Comparison of ENCODE assay signal across 23 mouse cellular contexts in genomic region chr13:73070531-73070908, GRCm38 (mm10).
DNase-seq lines count a peak whose midpoint lies in the region; ATAC-seq lines count a peak whose summit lies in the region.
"Had no signal": no experiment of that assay in that cellular context is flagged by ENCODE, and none has a peak within 500 bp of the region (broad histone marks: within the 10 kb centered on the region; RNA-seq: fewer than 3 reads in every experiment).

No protein-coding gene starts in this region.

- no peak overlapping the region for H3K9ac ChIP-seq in lung, embryonic 15.5 days
- 0 out of 2 replicates have a peak overlapping the region, but pooled peaks have one; percentile 20 for H3K9ac ChIP-seq in hindbrain, embryonic 14.5 days
- H3K9ac ChIP-seq in neural tube, embryonic 12.5 days: no peak overlapping the region
- H3K9ac ChIP-seq: embryonic facial prominence, embryonic 12.5 days; limb, embryonic 15.5 days; liver, embryonic 15.5 days had no signal

- H3K9me3 ChIP-seq in lung, embryonic 15.5 days: no peaks in the 10 kb centered on the region
- H3K9me3 ChIP-seq in hindbrain, embryonic 14.5 days (ENCODE audit: control insufficient read depth, low read length): no peaks in the 10 kb centered on the region
- no peaks in the 10 kb centered on the region for H3K9me3 ChIP-seq in neural tube, embryonic 12.5 days
- H3K9me3 ChIP-seq: embryonic facial prominence, embryonic 12.5 days; limb, embryonic 15.5 days; liver, embryonic 15.5 days had no signal

- peak overlapping the region; percentile 33 for H3K27ac ChIP-seq in lung, embryonic 15.5 days
- H3K27ac ChIP-seq in hindbrain, embryonic 14.5 days: peak overlapping the region; percentile 55
- no peak overlapping the region for H3K27ac ChIP-seq in neural tube, embryonic 12.5 days
- H3K27ac ChIP-seq: embryonic facial prominence, embryonic 12.5 days; heart, adult 2 months; kidney, postnatal 0 days; limb, embryonic 15.5 days; liver, embryonic 15.5 days had no signal

- no peak overlapping the region for H3K4me2 ChIP-seq in lung, embryonic 15.5 days
- H3K4me2 ChIP-seq in hindbrain, embryonic 14.5 days (replicated peaks): peak overlapping the region; percentile 22
- H3K4me2 ChIP-seq in neural tube, embryonic 12.5 days (replicated peaks): peak overlapping the region; percentile 38
- H3K4me2 ChIP-seq: embryonic facial prominence, embryonic 12.5 days; limb, embryonic 15.5 days; liver, embryonic 15.5 days had no signal

- peaks cover 22% of the 10 kb centered on the region; the same call in 1 of the 2 replicates for H3K4me1 ChIP-seq in lung, embryonic 15.5 days
- peaks cover 22% of the 10 kb centered on the region for H3K4me1 ChIP-seq in hindbrain, embryonic 14.5 days (replicated peaks; ENCODE audit: control insufficient read depth, insufficient read depth, low read length)
- peaks cover 23% of the 10 kb centered on the region for H3K4me1 ChIP-seq in neural tube, embryonic 12.5 days
- H3K4me1 ChIP-seq: liver, embryonic 15.5 days; megakaryocyte, embryonic 14.5 days had no signal

- no peaks in the 10 kb centered on the region for H3K36me3 ChIP-seq in lung, embryonic 15.5 days
- no peaks in the 10 kb centered on the region for H3K36me3 ChIP-seq in hindbrain, embryonic 14.5 days (replicated peaks; ENCODE audit: control insufficient read depth, insufficient read depth)
- no peaks in the 10 kb centered on the region for H3K36me3 ChIP-seq in neural tube, embryonic 12.5 days
- H3K36me3 ChIP-seq: embryonic facial prominence, embryonic 12.5 days; limb, embryonic 15.5 days; liver, embryonic 15.5 days had no signal

- no peak; the same call in 1 of the 2 replicates for ATAC-seq in lung, embryonic 15.5 days (ENCODE audit: borderline replicate concordance, extremely low read depth, low FRiP score, low TSS enrichment)
- 0 out of 2 replicates have a peak, but pooled peaks have one; percentile 33 for ATAC-seq in hindbrain, embryonic 14.5 days (ENCODE audit: low FRiP score)
- ATAC-seq in neural tube, embryonic 12.5 days (ENCODE audit: low FRiP score, low read depth): peak; percentile 57
- ATAC-seq: intestine, embryonic 16.5 days had no signal

- no peaks in the 10 kb centered on the region; the same call in 1 of the 2 replicates for H3K27me3 ChIP-seq in lung, embryonic 15.5 days
- peaks cover 18% of the 10 kb centered on the region; the same call in 1 of the 2 replicates for H3K27me3 ChIP-seq in hindbrain, embryonic 14.5 days (ENCODE audit: control insufficient read depth, insufficient read depth, low read length)
- peaks cover 31% of the 10 kb centered on the region for H3K27me3 ChIP-seq in neural tube, embryonic 12.5 days (replicated peaks)
- H3K27me3 ChIP-seq: liver, embryonic 15.5 days; megakaryocyte, embryonic 14.5 days; Patski had no signal

- H3K4me3 ChIP-seq in lung, embryonic 15.5 days: no peak overlapping the region
- H3K4me3 ChIP-seq in hindbrain, embryonic 14.5 days (replicated peaks; ENCODE audit: low read length): no peak overlapping the region
- no peak overlapping the region for H3K4me3 ChIP-seq in neural tube, embryonic 12.5 days
- H3K4me3 ChIP-seq: embryonic facial prominence, embryonic 12.5 days; erythroblast, embryonic 14.5 days; heart, adult 2 months; limb, embryonic 15.5 days; liver, embryonic 15.5 days; megakaryocyte, embryonic 14.5 days had no signal

- WGBS in lung, embryonic 15.5 days: 6% methylated on average over 7 of the region's 7 CpGs
- WGBS in hindbrain, embryonic 14.5 days: 22% methylated on average over 7 of the region's 7 CpGs
- 22% methylated on average over 7 of the region's 7 CpGs for WGBS in neural tube, embryonic 12.5 days

- peak; percentile 7 for DNase-seq in embryo, embryonic 10 days (ENCODE audit: low spot score)
- DNase-seq in embryo, embryonic 9.5 days (ENCODE audit: extremely low spot score): no peak
- DNase-seq in lung, postnatal 25 days (ENCODE audit: low spot score): no peak
- peak; percentile 33 for DNase-seq in hindbrain, embryonic 14.5 days (ENCODE audit: low spot score)
- no peak for DNase-seq in kidney, adult 8-10 months
- DNase-seq in gastrocnemius, postnatal 10 days: no peak
- DNase-seq: adrenal gland, adult 8-10 months; cerebellum, adult 9-10 months; gastrocnemius, postnatal 25 days; heart, adult 2 months; heart, postnatal 36 days; lung, postnatal 10 days; thymus, postnatal 36 days had no signal

Comparison
In these comparisons a context has a peak if more than half of its experiments do, and no peak if none do; other contexts are left out.
1. DNase-seq: peak in embryo, embryonic 10 days (single experiment) and hindbrain, embryonic 14.5 days (single experiment); none in embryo, embryonic 9.5 days (single experiment), lung, postnatal 25 days (single experiment), kidney, adult 8-10 months (0 of 2) and gastrocnemius, postnatal 10 days (single experiment).